Mouse (Mus musculus) kidney, adult 2 months (tissue): ENCODE measurements around the gene Hist3h2a.

Experiments
- CTCF ChIP-seq: fragments of 200-500 bp; conservative IDR thresholded peaks from 2 replicates; pipeline ENCODE4 v1.5.1; 2011; ENCODE audit warnings: low read depth, mild to moderate bottlenecking, control low read depth, low read length, moderate library complexity, mixed read lengths; ENCODE audit not compliant: insufficient read depth, insufficient read length
- POLR2A ChIP-seq: fragments of 200-500 bp; IDR thresholded peaks from one replicate; pipeline ENCODE4 v1.6.1; 2011; ENCODE audit warnings: low read depth, low read length, control low read depth

DNA sequence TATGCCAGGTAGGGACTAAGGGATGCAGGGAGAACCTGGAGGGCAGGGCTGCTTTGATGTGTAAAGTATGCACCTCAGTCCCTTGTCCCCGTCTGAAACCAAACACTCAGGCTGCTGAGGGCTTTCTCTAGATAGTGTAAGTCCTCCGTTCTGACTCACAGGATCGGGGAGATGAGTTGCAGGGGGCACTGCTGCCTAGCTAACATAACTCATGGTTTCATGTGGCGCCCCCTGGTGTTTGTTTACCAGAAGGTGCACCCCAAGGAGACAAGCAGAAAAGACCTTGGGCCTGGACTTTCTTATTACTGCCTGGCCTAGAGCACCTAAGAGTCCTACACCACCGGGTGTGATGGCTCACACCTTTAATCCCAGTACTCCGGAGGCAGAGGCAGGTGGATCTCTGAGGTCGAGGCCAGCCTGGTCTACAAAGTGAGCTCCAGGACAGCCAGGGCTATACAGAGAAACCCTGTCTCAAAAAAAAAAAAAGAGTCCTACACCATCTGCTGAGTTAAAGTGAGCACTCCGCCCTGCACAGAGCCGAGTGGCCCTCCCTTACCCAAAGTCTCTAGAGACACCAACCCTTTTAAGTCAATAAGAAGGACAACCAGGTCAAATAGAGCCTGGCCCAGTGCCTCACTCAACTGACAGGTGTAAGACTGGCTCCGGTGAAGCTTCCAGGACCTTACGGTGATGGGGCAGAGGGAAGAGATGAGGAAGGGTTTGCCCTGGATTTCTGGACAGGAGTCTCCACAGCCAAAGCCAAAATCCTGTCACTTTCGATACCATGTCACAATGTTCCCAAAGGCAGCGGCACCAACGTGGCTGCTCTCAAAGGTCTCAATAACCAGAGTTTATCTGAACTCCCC is 37.4 kb upstream of the Hist3h2a start:
- TF ChIP-seq CTCF (peak; percentile 57), POLR2A (no peak)
